Mouse (Mus musculus) stomach, postnatal 0 days (tissue): ENCODE results near the gene Stim1. TPM values are rescaled to one million over a fixed set of nuclear protein-coding genes. Genes with fewer than 3 reads are reported as not detected.
A peak's percentile ranks its signal among the peaks of the same experiment; 100 is the strongest.

Experiments
- ATAC-seq: fragments of 200-750 bp; cut with Nextera tagmentation; 2 replicates; pipeline ENCODE4 v1.8.0; 2017; ENCODE audit not compliant: low FRiP score, low TSS enrichment
- DNase-seq: peaks from one replicate; pipeline ENCODE4 v3.0.0-alpha.2; 2016; ENCODE audit warnings: low spot score
- H3K27ac ChIP-seq: fragments of 300-500 bp; sonication (generic); replicated peaks from 2 replicates; pipeline ENCODE4 v1.5.1; 2014; ENCODE audit warnings: mild to moderate bottlenecking, control low read depth
- H3K27me3 ChIP-seq: fragments of 300-500 bp; sonication (generic); 2 replicates; pipeline ENCODE4 v1.6.1; 2014; ENCODE audit warnings: low read length; ENCODE audit not compliant: control insufficient read depth, insufficient read depth
- H3K36me3 ChIP-seq: fragments of 300-500 bp; sonication (generic); 2 replicates; pipeline ENCODE4 v1.6.1; 2014; ENCODE audit warnings: low read length, mixed read lengths; ENCODE audit not compliant: control insufficient read depth, insufficient read depth
- H3K4me1 ChIP-seq: fragments of 300-500 bp; sonication (generic); replicated peaks from 2 replicates; pipeline ENCODE4 v1.6.1; 2014; ENCODE audit warnings: antibody characterized with exemption; ENCODE audit not compliant: control insufficient read depth, insufficient read depth
- H3K4me2 ChIP-seq: fragments of 300-500 bp; sonication (generic); replicated peaks from 2 replicates; pipeline ENCODE4 v1.6.1; 2014; ENCODE audit warnings: low read depth, mild to moderate bottlenecking, control low read depth, moderate library complexity
- H3K4me3 ChIP-seq: fragments of 300-500 bp; sonication (generic); 2 replicates; pipeline ENCODE4 v1.5.1; 2014; ENCODE audit warnings: low read depth, low read length, control low read depth
- H3K9ac ChIP-seq: fragments of 300-500 bp; sonication (generic); 2 replicates; pipeline ENCODE4 v1.6.1; 2014; ENCODE audit warnings: mild to moderate bottlenecking, low read length, control low read depth, mixed read lengths
- H3K9me3 ChIP-seq: fragments of 300-500 bp; sonication (generic); 2 replicates; pipeline ENCODE4 v1.6.1; 2016; ENCODE audit warnings: low read length; ENCODE audit not compliant: control insufficient read depth
- CTCF ChIP-seq: IDR thresholded peaks from 2 replicates; pipeline ENCODE4 v1.5.1; 2016; ENCODE audit warnings: antibody characterized with exemption, low read depth, mild to moderate bottlenecking, moderate library complexity
- EP300 ChIP-seq: optimal IDR thresholded peaks from 2 replicates; pipeline ENCODE3; 2016; ENCODE audit warnings: antibody characterized with exemption
- WGBS: fragments of 180-500 bp; shearing (Covaris S2); extraction: QIAGEN DNeasy Blood & Tissue Kit; methylation state at CpG from one replicate; pipeline ENCODE4 v1.1.7; 2014; 5-methylcytosine and 5-hydroxymethylcytosine counted together
- polyA plus RNA-seq: library from polyadenylated mRNA; unstranded; fragments of >200 nt; fragmentation: Nextera tagmentation; extraction: Ambion mirVana; gene quantifications from 2 replicates; pipeline ENCODE4 v1.2.1, GENCODE M21; 2015

Gene Stim1
- polyA plus RNA-seq, 1 experiment from 2014 or later = 26.4 TPM

DNA sequence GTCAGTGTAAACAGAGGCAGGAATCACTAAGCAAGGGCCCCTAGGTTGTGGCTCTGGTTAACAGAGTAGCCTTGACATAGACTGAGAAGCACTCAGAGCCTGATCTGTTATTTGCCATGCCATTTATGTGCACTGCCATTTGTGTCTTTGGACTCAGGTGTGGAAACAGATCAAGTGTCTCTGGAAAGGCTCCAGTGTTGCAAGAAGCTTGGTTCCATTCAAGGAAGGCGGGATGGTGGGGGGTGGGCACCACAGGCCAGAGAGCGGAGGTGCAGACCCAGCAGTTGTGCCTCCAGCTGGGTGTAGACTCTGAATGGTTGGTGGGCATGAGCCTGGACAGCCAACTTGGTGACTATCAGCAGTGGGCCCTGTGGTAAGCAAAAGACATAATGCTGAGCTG is 154.4 kb downstream of the Stim1 start:
- H3K4me1 ChIP-seq = no peaks in the 10 kb centered on the region
- WGBS = 100% methylated on average over 2 of the region's 2 CpGs
- no peak for TF ChIP-seq EP300
- no peaks in the 10 kb centered on the region; the same call in none of the 2 replicates for H3K36me3 ChIP-seq
- H3K9me3 ChIP-seq = no peaks in the 10 kb centered on the region
- H3K4me2 ChIP-seq = no peak overlapping the region
- no peak overlapping the region for H3K9ac ChIP-seq
- H3K4me3 ChIP-seq = no peak overlapping the region
- DNase-seq (no peak), ATAC-seq (no peak)
- H3K27me3 ChIP-seq = no peaks in the 10 kb centered on the region
- no peak overlapping the region for H3K27ac ChIP-seq

GRCm38 (mm10) chr7:102425933-102426685 is 158.5 kb downstream of the Stim1 start:
- Histone ChIP-seq H3K9ac (no peak overlapping the region), H3K36me3 (no peaks in the 10 kb centered on the region; the same call in none of the 2 replicates), H3K4me2 (no peak overlapping the region), H3K4me1 (no peaks in the 10 kb centered on the region), H3K9me3 (no peaks in the 10 kb centered on the region), H3K4me3 (no peak overlapping the region), H3K27ac (no peak overlapping the region), H3K27me3 (no peaks in the 10 kb centered on the region)
- TF ChIP-seq CTCF (no peak), EP300 (no peak)
- no peak for DNase-seq
- no peak for ATAC-seq
- 60% methylated on average over 6 of the region's 6 CpGs for WGBS

GRCm38 (mm10) chr7:102434344-102434743 is 166.7 kb downstream of the Stim1 start:
- H3K27me3 ChIP-seq = no peaks in the 10 kb centered on the region
- no peaks in the 10 kb centered on the region for H3K4me1 ChIP-seq
- no peaks in the 10 kb centered on the region for H3K9me3 ChIP-seq
- H3K4me3 ChIP-seq = no peak overlapping the region
- WGBS = 62% methylated on average over 2 of the region's 2 CpGs
- peaks cover 9% of the 10 kb centered on the region; the same call in 1 of the 2 replicates for H3K36me3 ChIP-seq
- no peak for DNase-seq
- ATAC-seq = no peak
- H3K4me2 ChIP-seq = no peak overlapping the region
- TF ChIP-seq EP300 (no peak), CTCF (no peak)
- no peak overlapping the region for H3K27ac ChIP-seq
- H3K9ac ChIP-seq = no peak overlapping the region

GRCm38 (mm10) chr7:102440822-102441656 is 173.4 kb downstream of the Stim1 start:
- Histone ChIP-seq H3K27ac (no peak overlapping the region), H3K27me3 (no peaks in the 10 kb centered on the region), H3K9me3 (no peaks in the 10 kb centered on the region), H3K36me3 (peaks cover 6% of the 10 kb centered on the region; the same call in 1 of the 2 replicates), H3K4me2 (peak overlapping the region; percentile 75), H3K4me1 (no peaks in the 10 kb centered on the region), H3K4me3 (peak overlapping the region; percentile 77), H3K9ac (no peak overlapping the region; the same call in 1 of the 2 replicates)
- WGBS = 47% methylated on average over 15 of the region's 15 CpGs
- ATAC-seq = no peak
- DNase-seq = no peak
- TF ChIP-seq CTCF (no peak), EP300 (no peak)

GRCm38 (mm10) chr7:102441657-102442391 is 174.2 kb downstream of the Stim1 start, which contains the start of gene Rrm1:
Gene Rrm1, plus strand, starts transcription at chr7:102441695.
- ATAC-seq (peak; percentile 99), DNase-seq (peak; percentile 96)
- WGBS = under 1% methylated on average over 37 of the region's 56 CpGs
- Histone ChIP-seq H3K4me3 (peak within 1 kb of the TSS; percentile 77), H3K9ac (peak within 1 kb of the TSS; percentile 86), H3K27ac (peak within 1 kb of the TSS; percentile 76), H3K27me3 (no peaks in the 10 kb centered on the region), H3K4me1 (no peaks in the 10 kb centered on the region), H3K4me2 (peak within 1 kb of the TSS; percentile 75), H3K9me3 (no peaks in the 10 kb centered on the region), H3K36me3 (peaks cover 7% of the 10 kb centered on the region; the same call in 1 of the 2 replicates)
- TF ChIP-seq EP300 = no peak
- TF ChIP-seq CTCF = peak; percentile 3; the same call in 1 of the 2 replicates
